Mouse (Mus musculus): Measurements from ENCODE around the gene Khdc3. TPM values are rescaled to one million over a fixed set of nuclear protein-coding genes. Genes with fewer than 3 reads are reported as not detected.
A peak's percentile ranks its signal among the peaks of the same experiment; 100 is the strongest.
"Not testable (repeated sequence)": the region's sequence is repeated elsewhere in the genome, so short reads cannot be mapped to it uniquely, and the experiment has no call there.

The Khdc3 gene
- polyA plus RNA-seq, 1 experiment, result 0.27 TPM

DNA sequence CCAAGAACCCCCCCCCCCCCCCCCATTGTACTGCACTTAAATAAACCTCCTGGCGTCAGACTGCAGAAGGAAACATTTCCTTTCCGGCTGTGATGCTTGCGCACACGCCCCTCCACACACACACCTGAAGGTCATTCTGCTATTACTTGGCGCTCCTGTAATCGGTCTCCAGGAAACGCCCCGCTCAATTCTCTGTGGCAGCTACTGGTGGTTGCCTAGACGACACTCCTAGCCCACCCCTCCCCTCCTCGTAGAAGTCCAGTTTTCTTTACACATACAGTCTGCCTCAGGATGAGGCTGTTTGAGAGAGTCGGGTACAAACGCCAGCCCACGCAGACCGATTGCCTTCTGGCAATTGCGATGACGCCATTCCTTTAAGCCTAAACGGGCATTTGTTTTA, 7.1 kb upstream of the Khdc3 start:
- TF ChIP-seq CTCF (IDR thresholded peaks at IDR 0.05; ENCODE audit: extremely low read depth, insufficient read depth, low read length), result no peak
- TF ChIP-seq POLR2A (IDR thresholded peaks at IDR 0.05; ENCODE audit: extremely low read depth, insufficient read depth, low read length), result no peak
- Histone ChIP-seq H3K4me1 (ENCODE audit: control insufficient read depth, insufficient read depth, low read length) (no peaks in the 10 kb centered on the region), H3K4me3 (ENCODE audit: insufficient read depth, low read length) (no peak overlapping the region), H3K27ac (ENCODE audit: insufficient read depth, low read length) (no peak overlapping the region)

DNA sequence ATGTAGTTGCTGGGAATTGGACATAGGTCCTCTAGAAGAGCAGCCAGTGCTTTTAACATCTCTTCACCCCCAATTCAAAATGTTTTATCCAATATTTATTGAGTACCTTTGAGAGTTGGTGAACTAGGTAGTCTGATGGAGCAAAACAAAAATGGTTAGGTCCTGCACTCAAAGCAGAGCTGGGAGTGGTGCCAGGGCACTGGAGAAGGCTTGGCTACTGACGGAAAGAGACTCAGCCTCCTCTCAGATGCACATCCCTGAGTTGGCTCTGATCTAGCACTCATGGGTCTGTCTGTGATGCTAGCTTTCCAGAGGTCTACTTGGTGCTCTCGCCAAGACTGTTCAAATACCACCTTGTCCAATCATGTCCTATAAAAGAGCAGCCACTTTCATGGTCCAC, 3.7 kb upstream of the Khdc3 start:
- no peak overlapping the region for H3K27ac ChIP-seq (ENCODE audit: insufficient read depth, low read length)
- no peak for TF ChIP-seq POLR2A (IDR thresholded peaks at IDR 0.05; ENCODE audit: extremely low read depth, insufficient read depth, low read length)
- no peak for TF ChIP-seq CTCF (IDR thresholded peaks at IDR 0.05; ENCODE audit: extremely low read depth, insufficient read depth, low read length)
- H3K4me1 ChIP-seq (ENCODE audit: control insufficient read depth, insufficient read depth, low read length), result no peaks in the 10 kb centered on the region
- no peak overlapping the region for H3K4me3 ChIP-seq (ENCODE audit: insufficient read depth, low read length)

GRCm38 (mm10) chr9:73102181-73102580, 545 bp downstream of the Khdc3 start, which contains the start of gene Gm20509:
Gene Gm20509, plus strand, starts transcription at chr9:73102470.
- H3K27ac ChIP-seq (ENCODE audit: insufficient read depth, low read length), result no peak within 1 kb of the TSS
- TF ChIP-seq POLR2A (IDR thresholded peaks at IDR 0.05; ENCODE audit: extremely low read depth, insufficient read depth, low read length) (no peak), CTCF (IDR thresholded peaks at IDR 0.05; ENCODE audit: extremely low read depth, insufficient read depth, low read length) (no peak)
- H3K4me1 ChIP-seq (ENCODE audit: control insufficient read depth, insufficient read depth, low read length), result no peaks in the 10 kb centered on the region
- no peak within 1 kb of the TSS for H3K4me3 ChIP-seq (ENCODE audit: insufficient read depth, low read length)

- Histone ChIP-seq H3K4me3 (ENCODE audit: insufficient read depth, low read length) (no peak overlapping the region), H3K4me1 (ENCODE audit: control insufficient read depth, insufficient read depth, low read length) (no peaks in the 10 kb centered on the region), H3K27ac (ENCODE audit: insufficient read depth, low read length) (no peak overlapping the region)
- TF ChIP-seq POLR2A (IDR thresholded peaks at IDR 0.05; ENCODE audit: extremely low read depth, insufficient read depth, low read length) (no peak), CTCF (IDR thresholded peaks at IDR 0.05; ENCODE audit: extremely low read depth, insufficient read depth, low read length) (no peak)
Measured at GRCm38 (mm10) chr9:73103159-73103879, 1.7 kb downstream of the Khdc3 start.

DNA sequence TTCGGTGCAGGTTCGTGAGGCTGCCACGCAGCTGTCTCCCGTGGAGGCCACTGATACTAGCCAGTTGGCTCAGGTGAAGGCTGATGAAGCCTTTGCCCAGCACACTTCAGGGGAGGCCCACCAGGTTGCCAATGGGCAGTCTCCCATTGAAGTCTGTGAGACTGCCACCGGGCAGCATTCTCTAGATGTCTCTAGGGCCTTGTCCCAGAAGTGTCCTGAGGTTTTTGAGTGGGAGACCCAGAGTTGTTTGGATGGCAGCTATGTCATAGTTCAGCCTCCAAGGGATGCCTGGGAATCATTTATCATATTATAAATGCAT, 2.2 kb downstream of the Khdc3 start:
- TF ChIP-seq CTCF (IDR thresholded peaks at IDR 0.05; ENCODE audit: extremely low read depth, insufficient read depth, low read length) (no peak), POLR2A (IDR thresholded peaks at IDR 0.05; ENCODE audit: extremely low read depth, insufficient read depth, low read length) (no peak)
- no peak overlapping the region for H3K4me3 ChIP-seq (ENCODE audit: insufficient read depth, low read length)
- no peak overlapping the region for H3K27ac ChIP-seq (ENCODE audit: insufficient read depth, low read length)
- H3K4me1 ChIP-seq (ENCODE audit: control insufficient read depth, insufficient read depth, low read length), result no peaks in the 10 kb centered on the region

GRCm38 (mm10) chr9:73105141-73105540, 3.5 kb downstream of the Khdc3 start:
- Histone ChIP-seq H3K27ac (ENCODE audit: insufficient read depth, low read length) (no peak overlapping the region), H3K4me1 (ENCODE audit: control insufficient read depth, insufficient read depth, low read length) (no peaks in the 10 kb centered on the region), H3K4me3 (ENCODE audit: insufficient read depth, low read length) (no peak overlapping the region)
- TF ChIP-seq CTCF (IDR thresholded peaks at IDR 0.05; ENCODE audit: extremely low read depth, insufficient read depth, low read length), result no peak
- no peak for TF ChIP-seq POLR2A (IDR thresholded peaks at IDR 0.05; ENCODE audit: extremely low read depth, insufficient read depth, low read length)

GRCm38 (mm10) chr9:73105771-73106170, 4.1 kb downstream of the Khdc3 start:
- H3K4me3 ChIP-seq (ENCODE audit: insufficient read depth, low read length), result no peak overlapping the region
- TF ChIP-seq POLR2A (IDR thresholded peaks at IDR 0.05; ENCODE audit: extremely low read depth, insufficient read depth, low read length) (no peak), CTCF (IDR thresholded peaks at IDR 0.05; ENCODE audit: extremely low read depth, insufficient read depth, low read length) (no peak)
- H3K4me1 ChIP-seq (ENCODE audit: control insufficient read depth, insufficient read depth, low read length), result no peaks in the 10 kb centered on the region
- H3K27ac ChIP-seq (ENCODE audit: insufficient read depth, low read length), result no peak overlapping the region

GRCm38 (mm10) chr9:73112919-73113906, 11.6 kb downstream of the Khdc3 start, which contains the start of gene Rsl24d1:
Gene Rsl24d1, plus strand, starts transcription at chr9:73113426.
- peak within 1 kb of the TSS; percentile 74 for H3K4me3 ChIP-seq (ENCODE audit: insufficient read depth, low read length)
- TF ChIP-seq CTCF (IDR thresholded peaks at IDR 0.05; ENCODE audit: extremely low read depth, insufficient read depth, low read length) (no peak), POLR2A (IDR thresholded peaks at IDR 0.05; ENCODE audit: extremely low read depth, insufficient read depth, low read length) (no peak)
- no peaks in the 10 kb centered on the region for H3K4me1 ChIP-seq (ENCODE audit: control insufficient read depth, insufficient read depth, low read length)
- H3K27ac ChIP-seq (ENCODE audit: insufficient read depth, low read length), result 0 out of 2 replicates have a peak within 1 kb of the TSS, but pooled peaks have one; percentile 26

- not testable (repeated sequence) for H3K27ac ChIP-seq (ENCODE audit: insufficient read depth, low read length); H3K4me3 ChIP-seq (ENCODE audit: insufficient read depth, low read length); H3K4me1 ChIP-seq (ENCODE audit: control insufficient read depth, insufficient read depth, low read length)
Measured at GRCm38 (mm10) chr9:73116704-73117103, 15.1 kb downstream of the Khdc3 start.

- Histone ChIP-seq H3K27ac (ENCODE audit: insufficient read depth, low read length) (no peak overlapping the region), H3K4me1 (ENCODE audit: control insufficient read depth, insufficient read depth, low read length) (no peaks in the 10 kb centered on the region), H3K4me3 (ENCODE audit: insufficient read depth, low read length) (no peak overlapping the region)
- TF ChIP-seq POLR2A (IDR thresholded peaks at IDR 0.05; ENCODE audit: extremely low read depth, insufficient read depth, low read length) (no peak), CTCF (IDR thresholded peaks at IDR 0.05; ENCODE audit: extremely low read depth, insufficient read depth, low read length) (no peak)
Measured at GRCm38 (mm10) chr9:73118012-73118411, 16.4 kb downstream of the Khdc3 start.

Measured in cortical plate, adult 2 months (tissue).